Mouse (Mus musculus) heart, embryonic 11.5 days (tissue): ENCODE results near the gene Npm3. TPM values are rescaled to one million over a fixed set of nuclear protein-coding genes. Genes with fewer than 3 reads are reported as not detected.

Source experiments
- ATAC-seq: fragments of 200-750 bp; cut with Nextera tagmentation; replicated peaks from 2 replicates; pipeline ENCODE4 v1.8.0; 2017; ENCODE audit warnings: moderate library complexity; ENCODE audit not compliant: insufficient number of reproducible peaks, low FRiP score, low TSS enrichment
- H3K27ac ChIP-seq: fragments of 300-500 bp; sonication (generic); 2 replicates; pipeline ENCODE4 v1.5.1; 2014; ENCODE audit warnings: mild to moderate bottlenecking, low read depth, low read length
- H3K27me3 ChIP-seq: fragments of 300-500 bp; sonication (generic); 2 replicates; pipeline ENCODE4 v1.6.1; 2014; ENCODE audit warnings: mild to moderate bottlenecking, low read length, mixed read lengths; ENCODE audit not compliant: control insufficient read depth, insufficient read depth
- H3K36me3 ChIP-seq: fragments of 300-500 bp; sonication (generic); 2 replicates; pipeline ENCODE4 v1.6.1; 2014; ENCODE audit warnings: mild to moderate bottlenecking, low read length, moderate library complexity, mixed read lengths; ENCODE audit not compliant: control insufficient read depth, insufficient read depth
- H3K4me1 ChIP-seq: fragments of 300-500 bp; sonication (generic); 2 replicates; pipeline ENCODE4 v1.6.1; 2014; ENCODE audit warnings: low read length; ENCODE audit not compliant: control insufficient read depth, insufficient read depth
- H3K4me2 ChIP-seq: fragments of 300-500 bp; sonication (generic); 2 replicates; pipeline ENCODE4 v1.6.1; 2014; ENCODE audit warnings: mild to moderate bottlenecking, moderate library complexity
- H3K4me3 ChIP-seq: fragments of 300-500 bp; sonication (generic); 2 replicates; pipeline ENCODE4 v1.5.1; 2014; ENCODE audit warnings: low read depth, low read length
- H3K9ac ChIP-seq: fragments of 300-500 bp; sonication (generic); 2 replicates; pipeline ENCODE4 v1.6.1; 2014; ENCODE audit warnings: mild to moderate bottlenecking, low read depth, low read length, moderate library complexity
- H3K9me3 ChIP-seq: fragments of 300-500 bp; sonication (generic); replicated peaks from 2 replicates; pipeline ENCODE4 v1.6.1; 2016; ENCODE audit warnings: low read length; ENCODE audit not compliant: control insufficient read depth
- WGBS: fragments of 180-500 bp; shearing (Covaris S2); extraction: QIAGEN DNeasy Blood & Tissue Kit; methylation state at CpG from one replicate; pipeline ENCODE4 v1.1.7; 2014; ENCODE audit not compliant: insufficient replicate concordance; 5-methylcytosine and 5-hydroxymethylcytosine counted together
- polyA plus RNA-seq: library from polyadenylated mRNA; unstranded; fragments of >200 nt; fragmentation: Nextera tagmentation; extraction: Ambion mirVana; gene quantifications from 2 replicates; pipeline ENCODE4 v1.2.1, GENCODE M21; 2014

The Npm3 gene
- polyA plus RNA-seq, 1 experiment from 2014 or later = 11.4 TPM

- Histone ChIP-seq H3K27me3 (peaks cover 66% of the 10 kb centered on the region), H3K4me3 (no peak overlapping the region), H3K27ac (no peak overlapping the region), H3K4me1 (peaks cover 9% of the 10 kb centered on the region), H3K36me3 (no peaks in the 10 kb centered on the region), H3K4me2 (no peak overlapping the region), H3K9me3 (no peaks in the 10 kb centered on the region), H3K9ac (no peak overlapping the region)
- ATAC-seq = no peak
- WGBS = 7% methylated on average over 10 of the region's 10 CpGs
Observed at GRCm38 (mm10) chr19:45733564-45733963, 15.8 kb downstream of the Npm3 start.

- H3K9ac ChIP-seq = no peak overlapping the region
- no peak overlapping the region for H3K27ac ChIP-seq
- H3K27me3 ChIP-seq = peaks cover 51% of the 10 kb centered on the region
- H3K9me3 ChIP-seq = no peaks in the 10 kb centered on the region
- 73% methylated on average over 7 of the region's 7 CpGs for WGBS
- no peak overlapping the region for H3K4me3 ChIP-seq
- H3K4me2 ChIP-seq = no peak overlapping the region
- H3K36me3 ChIP-seq = no peaks in the 10 kb centered on the region
- H3K4me1 ChIP-seq = no peaks in the 10 kb centered on the region; the same call in 1 of the 2 replicates
- no peak for ATAC-seq
Observed at GRCm38 (mm10) chr19:45731658-45732057, 17.7 kb downstream of the Npm3 start.

GRCm38 (mm10) chr19:45730042-45730441 is 19.3 kb downstream of the Npm3 start:
- no peaks in the 10 kb centered on the region for H3K36me3 ChIP-seq
- no peak for ATAC-seq
- H3K9ac ChIP-seq = no peak overlapping the region
- H3K4me2 ChIP-seq = no peak overlapping the region
- H3K27ac ChIP-seq = no peak overlapping the region
- no peak overlapping the region for H3K4me3 ChIP-seq
- peaks cover 36% of the 10 kb centered on the region for H3K27me3 ChIP-seq
- 69% methylated on average over 8 of the region's 8 CpGs for WGBS
- H3K9me3 ChIP-seq = no peaks in the 10 kb centered on the region
- H3K4me1 ChIP-seq = no peaks in the 10 kb centered on the region

GRCm38 (mm10) chr19:45727231-45727630 is 22.2 kb downstream of the Npm3 start:
- Histone ChIP-seq H3K36me3 (no peaks in the 10 kb centered on the region), H3K27me3 (peaks cover 16% of the 10 kb centered on the region; the same call in 1 of the 2 replicates), H3K9me3 (no peaks in the 10 kb centered on the region), H3K4me2 (no peak overlapping the region), H3K4me3 (no peak overlapping the region), H3K4me1 (no peaks in the 10 kb centered on the region), H3K27ac (no peak overlapping the region), H3K9ac (no peak overlapping the region)
- ATAC-seq = no peak
- WGBS = 68% methylated on average over 10 of the region's 10 CpGs

- H3K36me3 ChIP-seq = no peaks in the 10 kb centered on the region
- ATAC-seq = no peak
- H3K27me3 ChIP-seq = peaks cover 6% of the 10 kb centered on the region; the same call in 1 of the 2 replicates
- 28% methylated on average over 14 of the region's 14 CpGs for WGBS
- H3K27ac ChIP-seq = no peak overlapping the region
- H3K9ac ChIP-seq = no peak overlapping the region
- H3K4me1 ChIP-seq = no peaks in the 10 kb centered on the region
- H3K9me3 ChIP-seq = no peaks in the 10 kb centered on the region
- H3K4me2 ChIP-seq = no peak overlapping the region
- H3K4me3 ChIP-seq = no peak overlapping the region
Observed at GRCm38 (mm10) chr19:45725677-45726277, 23.6 kb downstream of the Npm3 start.

- H3K36me3 ChIP-seq = no peaks in the 10 kb centered on the region
- 67% methylated on average over 5 of the region's 5 CpGs for WGBS
- no peak overlapping the region for H3K4me3 ChIP-seq
- H3K4me1 ChIP-seq = peaks cover 10% of the 10 kb centered on the region
- H3K27ac ChIP-seq = no peak overlapping the region
- H3K9ac ChIP-seq = no peak overlapping the region
- H3K27me3 ChIP-seq = no peaks in the 10 kb centered on the region
- no peaks in the 10 kb centered on the region for H3K9me3 ChIP-seq
- no peak overlapping the region for H3K4me2 ChIP-seq
- no peak for ATAC-seq
Observed at GRCm38 (mm10) chr19:45722188-45722587, 27.2 kb downstream of the Npm3 start.

GRCm38 (mm10) chr19:45718286-45718685 is 31.1 kb downstream of the Npm3 start:
- Histone ChIP-seq H3K4me2 (peak overlapping the region; percentile 59), H3K4me1 (peaks cover 10% of the 10 kb centered on the region), H3K27me3 (no peaks in the 10 kb centered on the region), H3K9me3 (no peaks in the 10 kb centered on the region), H3K36me3 (no peaks in the 10 kb centered on the region), H3K4me3 (peak overlapping the region; percentile 17), H3K9ac (no peak overlapping the region), H3K27ac (no peak overlapping the region)
- WGBS = 56% methylated on average over 3 of the region's 3 CpGs
- no peak for ATAC-seq

- no peak for ATAC-seq
- H3K4me1 ChIP-seq = peaks cover 10% of the 10 kb centered on the region
- peak overlapping the region; percentile 59 for H3K4me2 ChIP-seq
- no peaks in the 10 kb centered on the region for H3K36me3 ChIP-seq
- H3K27me3 ChIP-seq = no peaks in the 10 kb centered on the region
- WGBS = 6% methylated on average over 16 of the region's 16 CpGs
- H3K9me3 ChIP-seq = no peaks in the 10 kb centered on the region
- no peak overlapping the region for H3K27ac ChIP-seq
- 0 out of 2 replicates have a peak overlapping the region, but pooled peaks have one; percentile 43 for H3K9ac ChIP-seq
- H3K4me3 ChIP-seq = peak overlapping the region; percentile 17
Observed at GRCm38 (mm10) chr19:45717493-45718220, 31.7 kb downstream of the Npm3 start.
